Mouse (Mus musculus) MEL (cell line): ENCODE measurements at regions not wholly inside any gene's neighbourhood (a gene's known extent, or its start where the extent isn't known, plus 50 kb on each side); places are given as distances from the start of the nearest gene placed in this dataset.

ENCODE experiments used
- DNase-seq: peaks from one replicate; pipeline ENCODE4 v3.0.0; 2011; ENCODE audit warnings: low read depth, low spot score
- H3K27ac ChIP-seq: 2 replicates; pipeline ENCODE4 v1.5.1; 2012; ENCODE audit warnings: low read depth, mild to moderate bottlenecking, control low read depth, low read length, moderate library complexity; ENCODE audit not compliant: control insufficient read depth
- H3K27me3 ChIP-seq, 2 experiments: fragments of 150-350 bp in 1 of 2; sonication (generic) in 1 of 2; 2 replicates each; pipeline ENCODE4 v1.6.1; 2012; ENCODE audit warnings: low read length in 2 of 2, mild to moderate bottlenecking in 2 of 2, improper control_type of control experiment in 1 of 2, moderate library complexity in 1 of 2; ENCODE audit not compliant: insufficient read depth in 2 of 2, control insufficient read depth in 1 of 2
- H3K36me3 ChIP-seq, 2 experiments: 2 replicates each; pipeline ENCODE4 v1.6.1; 2012 to 2014; ENCODE audit warnings: low read length in 2 of 2, improper control_type of control experiment in 1 of 2, inconsistent platforms in 1 of 2, mild to moderate bottlenecking in 1 of 2; ENCODE audit not compliant: insufficient read depth in 2 of 2, control insufficient read depth in 1 of 2
- H3K4me1 ChIP-seq, 2 experiments: fragments of 150-350 bp in 1 of 2; sonication (generic) in 1 of 2; 2 replicates each; pipeline ENCODE4 v1.6.1; 2012; ENCODE audit warnings: low read length in 2 of 2, improper control_type of control experiment in 1 of 2, mild to moderate bottlenecking in 1 of 2; ENCODE audit not compliant: insufficient read depth in 2 of 2, control insufficient read depth in 1 of 2
- H3K4me3 ChIP-seq, 2 experiments: fragments of 150-350 bp in 1 of 2; sonication (generic) in 1 of 2; 2 replicates each; pipeline ENCODE4 v1.5.1; 2012; ENCODE audit warnings: low read depth in 2 of 2, low read length in 2 of 2, mild to moderate bottlenecking in 2 of 2, moderate library complexity in 2 of 2, control low read depth in 1 of 2, improper control_type of control experiment in 1 of 2; ENCODE audit not compliant: control insufficient read depth in 1 of 2, insufficient read depth in 1 of 2
- H3K79me2 ChIP-seq: 2 replicates; pipeline ENCODE4 v1.6.1; 2012; ENCODE audit warnings: mild to moderate bottlenecking, low read length, moderate library complexity; ENCODE audit not compliant: control insufficient read depth, poor library complexity, insufficient read depth
- H3K9ac ChIP-seq: 2 replicates; pipeline ENCODE4 v1.6.1; 2012; ENCODE audit warnings: low read depth, mild to moderate bottlenecking, control low read depth, low read length, moderate library complexity; ENCODE audit not compliant: control insufficient read depth, poor library complexity, severe bottlenecking
- H3K9me3 ChIP-seq: fragments of 150-350 bp; sonication (generic); replicated peaks from 2 replicates; pipeline ENCODE4 v1.6.1; 2012; ENCODE audit warnings: mild to moderate bottlenecking, low read length, improper control_type of control experiment, moderate library complexity; ENCODE audit not compliant: insufficient read depth
- BHLHE40 ChIP-seq: IDR thresholded peaks from 2 replicates; pipeline ENCODE4 v1.6.1; 2012; ENCODE audit warnings: low read depth, mild to moderate bottlenecking, inconsistent platforms, low read length, improper control_type of control experiment, borderline replicate concordance
- CHD1 ChIP-seq: IDR thresholded peaks from 2 replicates; pipeline ENCODE4 v1.6.1; 2012; ENCODE audit warnings: low read depth, mild to moderate bottlenecking, inconsistent platforms, low read length, improper control_type of control experiment
- CHD2 ChIP-seq: IDR thresholded peaks from 2 replicates; pipeline ENCODE4 v1.6.1; 2011; ENCODE audit warnings: low read length, improper control_type of control experiment
- CTCF ChIP-seq, 3 experiments: IDR thresholded peaks in 2 of 3; conservative IDR thresholded peaks in 1 of 3; 2 replicates each; pipeline ENCODE4 v1.5.1; 2011 to 2012; ENCODE audit warnings: low read length in 3 of 3, low read depth in 2 of 3, mild to moderate bottlenecking in 2 of 3, improper control_type of control experiment in 1 of 3, inconsistent platforms in 1 of 3, mixed read lengths in 1 of 3, moderate library complexity in 1 of 3; ENCODE audit not compliant: control insufficient read depth in 1 of 3, insufficient read depth in 1 of 3, poor library complexity in 1 of 3, severe bottlenecking in 1 of 3
- E2F4 ChIP-seq: IDR thresholded peaks from 2 replicates; pipeline ENCODE4 v1.6.1; 2011; ENCODE audit warnings: low read depth, low read length, improper control_type of control experiment, borderline replicate concordance
- ELF1 ChIP-seq: IDR thresholded peaks from 2 replicates; pipeline ENCODE4 v1.6.1; 2014; ENCODE audit warnings: low read depth, mild to moderate bottlenecking, inconsistent platforms, low read length, improper control_type of control experiment, moderate library complexity
- EP300 ChIP-seq, 2 experiments: IDR thresholded peaks; 2 replicates each; pipeline ENCODE4 v1.6.1; 2011; ENCODE audit warnings: improper control_type of control experiment in 2 of 2, low read length in 2 of 2, low read depth in 1 of 2, mild to moderate bottlenecking in 1 of 2
- ETS1 ChIP-seq: IDR thresholded peaks from 2 replicates; pipeline ENCODE4 v1.6.1; 2012; ENCODE audit warnings: low read depth, mild to moderate bottlenecking, inconsistent platforms, low read length, improper control_type of control experiment, moderate library complexity
- GATA1 ChIP-seq: IDR thresholded peaks from 2 replicates; pipeline ENCODE4 v1.6.1; 2011; ENCODE audit warnings: low read depth, low read length, improper control_type of control experiment
- HCFC1 ChIP-seq: IDR thresholded peaks from 2 replicates; pipeline ENCODE4 v1.6.1; 2012; ENCODE audit warnings: low read depth, mild to moderate bottlenecking, inconsistent platforms, low read length, improper control_type of control experiment, moderate library complexity
- JUND ChIP-seq: IDR thresholded peaks from 2 replicates; pipeline ENCODE4 v1.6.1; 2011; ENCODE audit warnings: low read depth, mild to moderate bottlenecking, improper control_type of control experiment, low read length
- KAT2A ChIP-seq: conservative IDR thresholded peaks from 2 replicates; pipeline ENCODE4 v1.6.1; 2012; ENCODE audit warnings: low read depth, low read length, improper control_type of control experiment, inconsistent platforms
- MAFK ChIP-seq: IDR thresholded peaks from 2 replicates; pipeline ENCODE4 v1.6.1; 2011; ENCODE audit warnings: low read depth, mild to moderate bottlenecking, low read length, improper control_type of control experiment, borderline replicate concordance
- MYC ChIP-seq: IDR thresholded peaks from 2 replicates; pipeline ENCODE4 v1.6.1; 2011; ENCODE audit warnings: low read depth, mild to moderate bottlenecking, low read length, improper control_type of control experiment, moderate library complexity
- NELFE ChIP-seq: IDR thresholded peaks from 2 replicates; pipeline ENCODE4 v1.6.1; 2011; ENCODE audit warnings: low read depth, low read length, improper control_type of control experiment
- NRF1 ChIP-seq: IDR thresholded peaks from 2 replicates; pipeline ENCODE4 v1.6.1; 2014; ENCODE audit warnings: low read depth, mild to moderate bottlenecking, inconsistent platforms, low read length, improper control_type of control experiment, moderate library complexity; ENCODE audit not compliant: poor library complexity, insufficient read depth, severe bottlenecking
- POLR2A ChIP-seq, 2 experiments: IDR thresholded peaks; 2 replicates each; pipeline ENCODE4 v1.6.1; 2011 to 2012; ENCODE audit warnings: low read length in 2 of 2, mild to moderate bottlenecking in 2 of 2, control low read depth in 1 of 2, improper control_type of control experiment in 1 of 2, low read depth in 1 of 2, moderate library complexity in 1 of 2; ENCODE audit not compliant: control insufficient read depth in 1 of 2, insufficient read depth in 1 of 2, poor library complexity in 1 of 2
- POLR2AphosphoS2 ChIP-seq: IDR thresholded peaks from 2 replicates; pipeline ENCODE4 v1.6.1; 2011; ENCODE audit warnings: low read length, improper control_type of control experiment
- RAD21 ChIP-seq: IDR thresholded peaks from 2 replicates; pipeline ENCODE4 v1.6.1; 2011; ENCODE audit warnings: mild to moderate bottlenecking, low read depth, low read length, improper control_type of control experiment
- RCOR1 ChIP-seq: IDR thresholded peaks from 2 replicates; pipeline ENCODE4 v1.6.1; 2012; ENCODE audit warnings: low read depth, mild to moderate bottlenecking, inconsistent platforms, low read length, improper control_type of control experiment
- SIN3A ChIP-seq: IDR thresholded peaks from 2 replicates; pipeline ENCODE4 v1.6.1; 2012; ENCODE audit warnings: low read length, improper control_type of control experiment, inconsistent platforms
- SMC3 ChIP-seq: IDR thresholded peaks from 2 replicates; pipeline ENCODE4 v1.6.1; 2011; ENCODE audit warnings: low read depth, low read length, improper control_type of control experiment
- TAL1 ChIP-seq: IDR thresholded peaks from 2 replicates; pipeline ENCODE4 v1.6.1; 2012; ENCODE audit warnings: mild to moderate bottlenecking, inconsistent platforms, low read length, moderate library complexity, mixed read lengths
- TCF12 ChIP-seq: IDR thresholded peaks from 2 replicates; pipeline ENCODE4 v1.6.1; 2014; ENCODE audit warnings: low read depth, mild to moderate bottlenecking, inconsistent platforms, low read length, improper control_type of control experiment, moderate library complexity
- UBTF ChIP-seq: IDR thresholded peaks from 2 replicates; pipeline ENCODE4 v1.6.1; 2012; ENCODE audit warnings: low read depth, mild to moderate bottlenecking, inconsistent platforms, low read length, improper control_type of control experiment, moderate library complexity, borderline replicate concordance; ENCODE audit not compliant: insufficient read depth
- USF1 ChIP-seq: IDR thresholded peaks from 2 replicates; pipeline ENCODE4 v1.6.1; 2014; ENCODE audit warnings: low read depth, mild to moderate bottlenecking, inconsistent platforms, low read length, improper control_type of control experiment, moderate library complexity
- USF2 ChIP-seq, 2 experiments: IDR thresholded peaks; 2 replicates each; pipeline ENCODE4 v1.6.1; 2011 to 2012; ENCODE audit warnings: improper control_type of control experiment in 2 of 2, low read length in 2 of 2, borderline replicate concordance in 1 of 2, inconsistent platforms in 1 of 2, low read depth in 1 of 2, mild to moderate bottlenecking in 1 of 2; ENCODE audit not compliant: insufficient read depth in 1 of 2
- ZC3H11A ChIP-seq: IDR thresholded peaks from 2 replicates; pipeline ENCODE4 v1.6.1; 2012; ENCODE audit warnings: low read depth, mild to moderate bottlenecking, inconsistent platforms, low read length, improper control_type of control experiment
- ZKSCAN1 ChIP-seq: IDR thresholded peaks from 2 replicates; pipeline ENCODE4 v1.6.1; 2012; ENCODE audit warnings: low read depth, mild to moderate bottlenecking, inconsistent platforms, low read length, improper control_type of control experiment, moderate library complexity

DNA sequence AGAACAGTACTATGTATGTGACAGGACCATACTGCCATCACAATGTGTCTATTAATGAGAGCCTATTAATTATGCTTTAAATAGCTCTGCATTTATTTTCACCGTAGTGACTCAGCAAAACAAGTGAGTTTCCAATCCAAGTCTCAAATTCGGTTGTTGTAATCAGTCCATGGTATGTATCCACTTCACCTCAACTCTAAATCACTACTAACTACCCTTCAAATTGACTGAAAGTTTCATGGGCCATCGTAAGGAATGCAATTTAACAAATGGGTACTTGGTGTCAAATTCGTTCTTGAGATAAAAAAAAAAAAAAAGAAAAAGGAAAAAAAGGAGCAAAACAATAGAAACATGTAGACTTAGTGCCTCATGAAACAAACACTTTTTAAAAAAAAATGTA, 433.2 kb downstream of the 1190002N15Rik start:
- no peaks in the 10 kb centered on the region for H3K9me3 ChIP-seq
- TF ChIP-seq EP300 (IDR thresholded peaks at IDR 0.05; ENCODE audit: low read depth in 1 of 2, low read length in 2 of 2): no peak
- no peak for TF ChIP-seq POLR2A (IDR thresholded peaks at IDR 0.05; ENCODE audit: control insufficient read depth in 1 of 2, insufficient read depth in 1 of 2, low read depth in 1 of 2, low read length in 2 of 2, poor library complexity in 1 of 2)
- TF ChIP-seq NRF1: no peak
- no peak for TF ChIP-seq ETS1
- TF ChIP-seq USF1: no peak
- TF ChIP-seq ZC3H11A: no peak
- TF ChIP-seq CTCF (IDR thresholded peaks at IDR 0.05 in 2 of 3, conservative IDR thresholded peaks at IDR 0.05 in 1 of 3; ENCODE audit: control insufficient read depth in 1 of 3, insufficient read depth in 1 of 3, low read depth in 2 of 3, low read length in 3 of 3, poor library complexity in 1 of 3, severe bottlenecking in 1 of 3): no peak
- no peak for TF ChIP-seq TAL1
- TF ChIP-seq TCF12: no peak
- TF ChIP-seq USF2 (IDR thresholded peaks at IDR 0.05; ENCODE audit: borderline replicate concordance in 1 of 2, insufficient read depth in 1 of 2, low read depth in 1 of 2, low read length in 2 of 2): no peak
- TF ChIP-seq POLR2AphosphoS2: no peak
- no peak for TF ChIP-seq JUND
- no peak for TF ChIP-seq SIN3A
- no peak for TF ChIP-seq GATA1
- no peak for TF ChIP-seq RCOR1
- TF ChIP-seq NELFE: no peak
- no peak for TF ChIP-seq ZKSCAN1
- no peak for TF ChIP-seq RAD21
- TF ChIP-seq CHD1: no peak
- TF ChIP-seq, all 39 proteins: peak for 0
- no peak for DNase-seq
- Histone ChIP-seq H3K9ac (no peak overlapping the region), H3K27ac (no peak overlapping the region), H3K79me2 (no peaks in the 10 kb centered on the region), H3K4me1 (no peaks in the 10 kb centered on the region), H3K27me3 (no peaks in the 10 kb centered on the region), H3K36me3 (no peaks in the 10 kb centered on the region), H3K4me3 (no peak overlapping the region)

DNA sequence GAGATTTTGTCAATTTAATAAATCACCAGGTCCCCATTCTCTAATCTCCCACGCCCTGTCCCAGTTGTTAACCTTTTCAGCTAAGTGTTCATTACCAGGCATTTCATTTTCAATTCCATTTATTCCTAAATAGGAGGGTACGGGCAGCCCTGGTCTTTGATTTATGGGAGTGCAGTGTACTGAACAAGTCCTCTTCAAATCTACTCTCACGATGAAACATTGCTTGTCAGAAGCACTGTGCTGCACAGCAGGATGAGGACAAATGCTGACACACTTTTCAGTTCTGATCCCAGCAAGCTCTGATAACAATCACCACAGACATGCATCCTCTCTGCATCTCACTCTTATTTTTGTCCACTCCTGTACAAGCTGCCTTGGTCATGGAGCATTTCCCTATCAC, 435.9 kb downstream of the 1190002N15Rik start:
- Histone ChIP-seq H3K9me3 (no peaks in the 10 kb centered on the region), H3K4me1 (no peaks in the 10 kb centered on the region), H3K9ac (no peak overlapping the region), H3K4me3 (no peak overlapping the region), H3K79me2 (no peaks in the 10 kb centered on the region), H3K36me3 (no peaks in the 10 kb centered on the region), H3K27ac (no peak overlapping the region), H3K27me3 (no peaks in the 10 kb centered on the region)
- no peak for DNase-seq
- no peak for TF ChIP-seq HCFC1
- no peak for TF ChIP-seq ZKSCAN1
- no peak for TF ChIP-seq ZC3H11A
- TF ChIP-seq RAD21: no peak
- no peak for TF ChIP-seq POLR2A (IDR thresholded peaks at IDR 0.05; ENCODE audit: control insufficient read depth in 1 of 2, insufficient read depth in 1 of 2, low read depth in 1 of 2, low read length in 2 of 2, poor library complexity in 1 of 2)
- no peak for TF ChIP-seq MYC
- no peak for TF ChIP-seq ELF1
- no peak for TF ChIP-seq MAFK
- no peak for TF ChIP-seq KAT2A
- no peak for TF ChIP-seq E2F4
- TF ChIP-seq BHLHE40: no peak
- TF ChIP-seq USF2 (IDR thresholded peaks at IDR 0.05; ENCODE audit: borderline replicate concordance in 1 of 2, insufficient read depth in 1 of 2, low read depth in 1 of 2, low read length in 2 of 2): no peak
- no peak for TF ChIP-seq JUND
- no peak for TF ChIP-seq CTCF (IDR thresholded peaks at IDR 0.05 in 2 of 3, conservative IDR thresholded peaks at IDR 0.05 in 1 of 3; ENCODE audit: control insufficient read depth in 1 of 3, insufficient read depth in 1 of 3, low read depth in 2 of 3, low read length in 3 of 3, poor library complexity in 1 of 3, severe bottlenecking in 1 of 3)
- TF ChIP-seq NRF1: no peak
- TF ChIP-seq TAL1: no peak
- TF ChIP-seq CHD2: no peak
- TF ChIP-seq UBTF: no peak
- TF ChIP-seq SMC3: no peak
- TF ChIP-seq EP300 (IDR thresholded peaks at IDR 0.05; ENCODE audit: low read depth in 1 of 2, low read length in 2 of 2): no peak
